Mouse (Mus musculus): ENCODE data around the gene Sptbn1.

DNA sequence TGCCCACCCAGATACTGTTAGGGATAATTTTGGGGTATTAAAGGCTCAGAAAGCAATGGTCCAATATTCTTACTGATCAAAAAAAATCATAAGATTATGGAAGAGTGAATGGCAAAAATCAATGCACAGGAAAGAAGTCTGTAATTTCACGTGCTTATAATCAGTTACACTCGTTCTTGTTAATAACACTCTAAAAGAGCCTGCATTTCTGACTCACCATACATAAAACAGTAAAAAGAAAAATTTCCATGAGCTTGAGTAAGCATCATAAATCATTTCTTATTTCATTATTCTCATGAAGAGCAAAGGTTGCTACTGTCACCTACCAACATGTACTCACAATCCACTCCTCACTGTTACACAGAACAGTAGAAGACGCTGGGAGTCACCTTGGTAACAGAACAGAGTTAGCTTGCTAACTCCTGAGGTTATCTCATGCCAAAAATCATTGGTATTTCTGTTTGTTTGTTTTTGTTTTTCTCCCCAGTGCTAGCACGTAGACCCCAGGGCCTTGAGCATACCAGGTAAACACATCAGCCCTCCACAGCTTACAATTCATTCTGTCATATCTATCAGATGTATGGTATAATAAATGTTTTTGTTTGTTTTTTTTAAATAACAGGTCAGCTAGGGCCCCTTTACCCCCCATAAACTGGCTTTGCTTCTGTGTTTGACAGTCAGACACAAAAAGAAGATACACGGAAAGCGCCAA, 57.7 kb downstream of the Sptbn1 start:
- no peak for TF ChIP-seq EP300 (IDR thresholded peaks at IDR 0.05; ENCODE audit: low read depth)
- no peak for TF ChIP-seq CTCF (IDR thresholded peaks at IDR 0.05; ENCODE audit: low read depth)
